Mouse (Mus musculus): ENCODE measurements around the gene Crim1.

The Crim1 gene

GRCm38 (mm10) chr17:78209646-78210045, 9.6 kb downstream of the Crim1 start:
- DNase-seq (ENCODE audit: low read depth, low spot score) = no peak

- no peak for DNase-seq (ENCODE audit: low read depth, low spot score)
These were observed 11.8 kb downstream of the Crim1 start for GRCm38 (mm10) chr17:78211881-78212280.

- DNase-seq (ENCODE audit: low read depth, low spot score) = no peak
These were observed 13.1 kb downstream of the Crim1 start for GRCm38 (mm10) chr17:78213128-78213527.

GRCm38 (mm10) chr17:78216526-78216925, 16.5 kb downstream of the Crim1 start:
- DNase-seq (ENCODE audit: low read depth, low spot score) = no peak

- DNase-seq (ENCODE audit: low read depth, low spot score) = no peak
These were observed 17.4 kb downstream of the Crim1 start for GRCm38 (mm10) chr17:78217406-78217805.

- DNase-seq (ENCODE audit: low read depth, low spot score) = no peak
These were observed 18.6 kb downstream of the Crim1 start for GRCm38 (mm10) chr17:78218506-78219232.

GRCm38 (mm10) chr17:78221007-78221642, 21.1 kb downstream of the Crim1 start:
- DNase-seq (ENCODE audit: low read depth, low spot score) = no peak

- no peak for DNase-seq (ENCODE audit: low read depth, low spot score)
These were observed 21.8 kb downstream of the Crim1 start for GRCm38 (mm10) chr17:78221860-78222259.

- DNase-seq (ENCODE audit: low read depth, low spot score) = no peak
These were observed 23.9 kb downstream of the Crim1 start for GRCm38 (mm10) chr17:78223988-78224387.

GRCm38 (mm10) chr17:78225547-78225946, 25.5 kb downstream of the Crim1 start:
- no peak for DNase-seq (ENCODE audit: low read depth, low spot score)

GRCm38 (mm10) chr17:78227211-78227610, 27.2 kb downstream of the Crim1 start:
- no peak for DNase-seq (ENCODE audit: low read depth, low spot score)

- DNase-seq (ENCODE audit: low read depth, low spot score) = no peak
These were observed 31.5 kb downstream of the Crim1 start for GRCm38 (mm10) chr17:78231567-78231966.

GRCm38 (mm10) chr17:78232703-78233102, 32.7 kb downstream of the Crim1 start:
- no peak for DNase-seq (ENCODE audit: low read depth, low spot score)

- DNase-seq (ENCODE audit: low read depth, low spot score) = no peak
These were observed 33.8 kb downstream of the Crim1 start for GRCm38 (mm10) chr17:78233873-78234272.

GRCm38 (mm10) chr17:78236126-78236525, 36.1 kb downstream of the Crim1 start:
- DNase-seq (ENCODE audit: low read depth, low spot score) = no peak

GRCm38 (mm10) chr17:78237954-78238353, 37.9 kb downstream of the Crim1 start:
- DNase-seq (ENCODE audit: low read depth, low spot score) = no peak

- no peak for DNase-seq (ENCODE audit: low read depth, low spot score)
These were observed 40.1 kb downstream of the Crim1 start for GRCm38 (mm10) chr17:78240161-78240560.

GRCm38 (mm10) chr17:78241238-78241637, 41.2 kb downstream of the Crim1 start:
- no peak for DNase-seq (ENCODE audit: low read depth, low spot score)

- DNase-seq (ENCODE audit: low read depth, low spot score) = no peak
These were observed 44.7 kb downstream of the Crim1 start for GRCm38 (mm10) chr17:78244752-78245151.

- no peak for DNase-seq (ENCODE audit: low read depth, low spot score)
These were observed 45.4 kb downstream of the Crim1 start for GRCm38 (mm10) chr17:78245444-78245843.

GRCm38 (mm10) chr17:78246634-78247383, 46.8 kb downstream of the Crim1 start:
- no peak for DNase-seq (ENCODE audit: low read depth, low spot score)

- no peak for DNase-seq (ENCODE audit: low read depth, low spot score)
These were observed 48.1 kb downstream of the Crim1 start for GRCm38 (mm10) chr17:78248197-78248596.

GRCm38 (mm10) chr17:78248943-78249342, 48.9 kb downstream of the Crim1 start:
- DNase-seq (ENCODE audit: low read depth, low spot score) = no peak

Measured in retina, postnatal 7 days (tissue).